Mouse (Mus musculus) cortical plate, adult 2 months (tissue): Measurements from ENCODE around the gene Cadps2.

ENCODE experiments used
- CTCF ChIP-seq: fragments of 200-500 bp; IDR thresholded peaks from 2 replicates; pipeline ENCODE4 v1.5.1; 2011; ENCODE audit warnings: mild to moderate bottlenecking, control low read depth, low read length; ENCODE audit not compliant: insufficient read depth; ENCODE audit errors: extremely low read depth
- POLR2A ChIP-seq: fragments of 200-500 bp; IDR thresholded peaks from 2 replicates; pipeline ENCODE4 v1.6.1; 2011; ENCODE audit warnings: mild to moderate bottlenecking, low read length, control low read depth; ENCODE audit not compliant: insufficient read depth; ENCODE audit errors: extremely low read depth

DNA sequence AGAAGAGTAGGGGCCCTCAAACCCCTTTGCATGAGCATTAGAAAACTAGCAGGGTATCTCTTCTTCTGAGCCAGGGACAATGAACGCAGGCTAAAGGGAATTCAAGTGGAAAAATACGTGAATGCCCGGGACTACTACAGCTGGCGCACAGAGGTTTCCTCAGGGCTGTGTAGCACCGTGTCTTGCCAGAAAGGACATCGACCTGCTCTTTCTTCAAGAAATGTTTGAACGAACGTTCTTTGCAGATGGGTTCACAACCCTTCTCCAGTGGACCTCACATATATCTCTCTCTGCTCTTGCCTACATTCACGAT lies 578.5 kb downstream of the Cadps2 start:
- TF ChIP-seq CTCF (no peak), POLR2A (no peak)
